Mouse (Mus musculus) urinary bladder, adult 2 months (tissue): ENCODE results near the gene Isoc2a. TPM values are rescaled to one million over a fixed set of nuclear protein-coding genes. Genes with fewer than 3 reads are reported as not detected.

Experiments
- DNase-seq: peaks from one replicate; pipeline ENCODE4 v3.0.0; 2022; ENCODE audit warnings: low spot score
- polyA plus RNA-seq: library from polyadenylated mRNA; depleted of rRNA; stranded (reverse); fragments of >200 nt; gene quantifications from 2 replicates; pipeline ENCODE4 v1.2.3, GENCODE M21; 2012

The Isoc2a gene
- polyA plus RNA-seq, 1 experiment: 21.3 TPM

DNA sequence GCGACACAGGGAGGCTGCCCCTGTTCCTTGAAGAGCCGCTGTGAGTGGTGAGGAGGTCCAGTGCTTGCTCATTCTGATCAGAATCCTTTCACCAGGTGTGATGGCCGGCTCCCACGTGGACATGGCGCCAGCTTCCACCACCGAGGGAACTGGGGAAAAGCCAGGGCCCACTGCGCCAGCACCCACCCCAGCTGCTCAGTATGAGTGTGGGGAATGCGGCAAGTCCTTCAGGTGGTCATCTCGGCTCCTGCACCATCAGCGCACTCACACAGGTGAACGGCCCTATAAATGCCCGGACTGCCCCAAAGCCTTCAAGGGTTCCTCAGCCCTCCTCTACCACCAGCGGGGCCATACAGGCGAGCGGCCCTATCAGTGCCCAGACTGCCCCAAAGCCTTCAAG is 41.7 kb downstream of the Isoc2a start:
- DNase-seq: no peak

DNA sequence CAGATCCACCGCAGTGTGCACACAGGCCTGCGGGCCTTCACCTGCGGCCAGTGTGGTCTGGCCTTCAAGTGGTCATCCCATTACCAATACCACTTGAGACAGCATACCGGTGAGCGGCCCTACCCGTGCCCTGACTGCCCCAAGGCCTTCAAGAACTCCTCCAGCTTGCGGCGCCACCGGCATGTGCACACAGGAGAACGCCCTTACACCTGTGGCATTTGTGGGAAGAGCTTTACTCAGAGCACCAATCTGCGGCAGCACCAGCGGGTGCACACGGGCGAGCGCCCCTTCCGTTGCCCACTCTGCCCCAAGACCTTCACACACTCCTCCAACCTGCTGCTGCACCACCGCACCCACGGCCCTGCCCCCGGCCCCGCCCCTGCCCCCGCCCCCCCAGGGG is 42.1 kb downstream of the Isoc2a start:
- DNase-seq: no peak

- no peak for DNase-seq
Observed at GRCm38 (mm10) chr7:4919971-4920370, 43.0 kb downstream of the Isoc2a start.

DNA sequence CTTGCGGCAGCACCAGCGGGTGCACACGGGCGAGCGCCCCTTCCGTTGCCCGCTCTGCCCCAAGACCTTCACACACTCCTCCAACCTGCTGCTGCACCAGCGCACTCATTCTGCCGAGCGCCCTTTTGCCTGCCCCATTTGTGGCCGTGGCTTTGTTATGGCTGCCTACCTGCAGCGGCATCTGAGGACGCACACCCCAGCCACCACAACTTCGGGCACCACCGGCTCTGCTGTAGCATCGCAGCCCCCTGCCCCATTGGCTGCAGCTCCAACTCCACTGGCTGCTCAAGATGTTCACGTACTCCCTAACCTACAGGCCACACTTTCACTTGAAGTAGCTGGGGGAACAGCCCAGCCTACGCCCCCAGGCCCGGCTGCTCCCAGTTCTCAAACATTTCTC is 43.5 kb downstream of the Isoc2a start:
- no peak for DNase-seq

GRCm38 (mm10) chr7:4920976-4921823 is 44.2 kb downstream of the Isoc2a start:
- no peak for DNase-seq

GRCm38 (mm10) chr7:4921824-4922482 is 45.0 kb downstream of the Isoc2a start, which contains the start of gene Nat14:
TSS of gene Nat14 (plus strand) at chr7:4922028.
- no peak for DNase-seq

- no peak for DNase-seq
Observed at GRCm38 (mm10) chr7:4922508-4922907, 45.6 kb downstream of the Isoc2a start.

DNA sequence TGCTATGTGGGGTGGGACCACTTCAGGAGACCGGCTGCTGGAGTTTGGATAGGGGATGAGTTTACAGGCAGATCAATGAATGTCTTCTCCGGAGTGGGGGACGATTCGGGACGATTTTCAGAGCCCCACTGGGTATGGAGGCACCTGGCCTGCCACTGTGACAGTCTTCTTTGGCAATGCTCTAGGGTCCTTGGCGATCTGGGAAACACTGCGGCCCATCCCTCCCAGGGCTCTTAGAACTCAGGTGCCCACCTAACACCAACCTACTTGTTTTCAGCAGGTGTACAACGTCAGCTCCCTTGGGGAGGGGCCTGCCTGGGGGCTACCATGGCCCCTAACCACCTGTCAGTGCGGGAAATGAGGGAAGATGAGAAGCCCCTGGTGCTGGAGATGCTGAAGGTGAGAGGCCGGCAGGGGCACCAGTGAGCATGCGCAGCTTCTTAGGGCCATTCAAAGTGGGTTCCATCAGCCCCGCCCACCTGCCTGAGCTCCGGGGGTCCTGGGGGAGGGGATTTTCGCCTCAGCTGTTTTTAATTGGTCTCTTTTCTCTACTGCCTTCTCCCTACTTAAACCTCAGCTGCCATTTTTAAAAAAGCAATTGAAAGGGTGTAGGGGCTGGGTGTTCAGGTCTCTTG is 46.1 kb downstream of the Isoc2a start:
- no peak for DNase-seq

GRCm38 (mm10) chr7:4923586-4924364 is 46.8 kb downstream of the Isoc2a start:
- no peak for DNase-seq

GRCm38 (mm10) chr7:4924483-4924882 is 47.5 kb downstream of the Isoc2a start:
- no peak for DNase-seq

DNA sequence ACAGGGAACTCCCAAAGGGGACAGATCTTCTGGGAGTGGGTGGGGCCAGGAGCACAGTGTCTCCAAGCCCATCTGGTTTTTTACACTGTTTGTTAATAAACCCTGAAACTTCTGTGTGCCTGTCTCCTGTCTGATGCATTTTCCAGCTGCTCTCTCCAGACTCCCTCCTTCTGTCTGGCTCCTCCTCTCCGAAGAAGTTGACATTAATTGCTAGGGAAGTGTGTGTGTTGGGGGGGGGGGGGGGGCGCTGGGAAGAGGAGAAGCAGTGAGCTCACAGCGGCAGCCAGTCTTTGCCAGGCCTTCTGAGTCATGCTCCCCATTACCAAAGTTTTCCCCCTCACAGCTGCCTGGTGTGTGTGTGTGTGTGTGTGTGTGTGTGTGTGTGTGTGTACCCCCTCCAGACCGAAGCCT is 47.9 kb downstream of the Isoc2a start:
- DNase-seq: no peak

DNA sequence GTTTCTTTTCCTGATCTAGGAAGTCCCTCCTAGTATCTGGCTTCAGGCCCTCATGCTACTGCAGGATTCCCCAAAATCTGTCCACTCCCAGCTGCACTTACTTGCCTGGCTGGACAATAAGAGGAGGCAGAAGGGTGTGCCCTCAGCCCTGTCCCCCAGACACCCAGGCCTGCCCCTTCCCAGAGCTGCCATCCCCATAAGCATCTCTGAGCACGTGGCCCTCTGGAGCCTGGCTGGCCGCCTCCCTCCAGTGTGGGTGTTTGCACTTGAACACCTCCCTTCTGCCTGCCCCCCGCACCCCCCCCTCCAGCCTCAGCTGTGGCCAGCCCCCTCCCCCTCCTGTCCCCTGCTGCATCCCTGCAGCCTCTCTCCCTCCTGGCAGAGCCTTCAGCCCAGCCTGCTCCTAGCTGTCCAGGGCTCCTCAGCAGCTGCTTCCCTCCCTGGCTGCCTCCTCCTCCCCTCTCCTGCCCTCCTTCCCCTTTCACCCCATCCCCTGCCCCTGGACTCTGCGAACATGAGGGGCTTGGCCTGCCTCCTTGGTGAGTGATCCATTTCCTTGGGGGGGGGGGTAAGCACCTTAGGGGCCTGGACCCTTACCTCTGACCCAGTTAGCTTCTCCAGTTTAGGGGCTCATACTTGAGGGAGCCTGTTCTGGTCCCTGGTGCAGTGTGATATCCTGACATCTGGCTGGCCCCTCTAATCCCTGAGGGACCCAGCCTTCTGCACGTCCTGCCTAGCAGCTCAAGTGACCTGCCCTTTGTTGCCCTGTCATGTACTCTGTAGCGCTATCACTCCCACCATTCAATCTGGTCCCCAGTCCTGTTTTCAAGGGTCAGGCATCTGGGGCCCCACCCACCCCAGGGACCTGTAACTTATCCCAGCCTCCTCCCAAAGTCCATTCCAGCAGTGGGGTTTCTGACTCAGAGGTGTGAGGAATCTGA is 48.8 kb downstream of the Isoc2a start, which contains the start of gene Ssc5d:
TSS of gene Ssc5d (plus strand) at position 345 of the 941 bp plus-strand sequence.
- no peak for DNase-seq

DNA sequence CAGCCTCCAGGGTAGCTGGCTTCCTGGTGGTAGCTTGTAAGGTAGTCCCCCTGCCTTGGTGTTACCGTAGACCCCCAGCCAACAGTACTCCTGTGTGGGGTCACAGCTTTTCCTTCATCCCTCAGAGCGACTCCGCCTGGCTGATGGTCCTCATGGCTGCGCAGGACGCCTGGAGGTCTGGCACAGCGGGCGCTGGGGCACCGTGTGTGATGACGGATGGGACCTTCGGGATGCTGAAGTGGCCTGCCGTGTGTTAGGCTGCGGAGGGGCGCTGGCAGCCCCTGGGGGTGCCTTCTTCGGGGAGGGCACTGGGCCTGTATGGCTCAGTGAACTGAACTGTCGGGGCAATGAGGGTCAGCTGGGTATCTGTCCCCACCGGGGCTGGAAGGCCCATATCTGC is 49.9 kb downstream of the Isoc2a start:
- DNase-seq: no peak

- no peak for DNase-seq
Observed at GRCm38 (mm10) chr7:4927711-4928110, 50.8 kb downstream of the Isoc2a start.

DNA sequence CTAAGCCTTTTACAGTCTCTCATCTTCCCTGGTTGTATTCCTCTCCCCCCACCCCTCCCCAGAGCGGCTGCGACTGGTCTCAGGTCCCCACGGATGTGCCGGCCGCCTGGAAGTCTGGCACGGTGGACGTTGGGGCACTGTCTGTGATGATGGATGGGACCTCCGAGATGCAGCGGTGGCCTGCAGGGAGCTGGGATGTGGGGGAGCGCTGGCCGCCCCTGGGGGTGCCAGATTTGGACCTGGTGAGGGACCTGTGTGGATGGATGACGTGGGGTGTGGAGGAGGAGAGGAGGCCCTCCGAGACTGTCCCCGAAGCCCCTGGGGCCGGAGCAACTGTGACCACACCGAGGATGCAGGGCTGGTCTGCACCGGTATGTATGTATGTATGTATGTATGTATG is 51.4 kb downstream of the Isoc2a start:
- DNase-seq: no peak

GRCm38 (mm10) chr7:4933103-4933502 is 56.1 kb downstream of the Isoc2a start:
- no peak for DNase-seq

- no peak for DNase-seq
Observed at GRCm38 (mm10) chr7:4934160-4934914, 57.4 kb downstream of the Isoc2a start.

DNA sequence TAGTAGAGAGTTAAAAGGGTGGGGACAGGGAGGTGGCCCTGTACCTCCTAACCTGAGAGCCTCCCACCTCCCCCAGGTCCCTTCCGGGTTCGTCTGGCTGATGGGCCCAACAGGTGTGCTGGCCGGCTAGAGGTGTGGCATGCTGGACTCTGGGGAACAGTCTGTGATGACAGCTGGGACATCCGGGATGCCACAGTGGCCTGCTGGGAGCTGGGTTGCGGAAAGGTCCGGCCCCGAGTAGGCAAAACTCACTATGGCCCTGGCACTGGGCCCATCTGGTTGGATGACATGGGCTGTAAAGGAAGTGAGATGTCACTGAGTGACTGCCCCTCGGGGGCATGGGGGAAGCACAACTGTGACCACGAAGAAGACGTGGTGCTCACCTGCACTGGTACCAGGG is 59.9 kb downstream of the Isoc2a start:
- no peak for DNase-seq

GRCm38 (mm10) chr7:4937392-4937791 is 60.4 kb downstream of the Isoc2a start:
- no peak for DNase-seq

GRCm38 (mm10) chr7:4938456-4938855 is 61.5 kb downstream of the Isoc2a start:
- no peak for DNase-seq
